Comparison of ENCODE assay signal across 20 mouse cellular contexts in the genomic region with DNA sequence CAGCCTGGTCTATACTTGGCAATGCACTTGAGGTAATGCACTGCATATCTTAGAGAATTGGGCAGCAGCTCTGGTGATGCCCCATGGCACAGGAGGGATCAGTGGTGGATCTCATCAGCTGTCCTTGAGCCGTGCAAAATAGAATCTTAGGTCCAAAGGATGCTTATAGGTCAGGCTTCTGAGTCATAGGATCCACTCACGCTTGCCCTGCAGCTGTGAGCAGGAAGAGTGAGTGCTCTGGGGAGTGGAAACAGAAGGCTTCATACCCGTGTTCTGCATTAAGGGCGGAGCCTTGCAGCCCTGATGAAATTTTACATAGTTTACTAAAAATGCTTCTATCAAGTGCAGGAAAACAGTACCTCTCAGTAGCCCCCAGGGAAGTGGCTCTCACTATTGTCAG. TPM values are rescaled to one million over a fixed set of nuclear protein-coding genes. Genes with fewer than 3 reads are reported as not detected.
DNase-seq lines count a peak whose midpoint lies in the region; ATAC-seq and TF ChIP-seq lines count a peak whose summit lies in the region.
"Had no signal": no experiment of that assay in that cellular context is flagged by ENCODE, and none has a peak within 500 bp of the region (broad histone marks: within the 10 kb centered on the region; RNA-seq: fewer than 3 reads in every experiment).

No protein-coding gene starts in this region.

- no peak overlapping the region for H3K9ac ChIP-seq in neural tube, embryonic 13.5 days
- H3K9ac ChIP-seq: forebrain, embryonic 13.5 days; forebrain, postnatal 0 days; hindbrain, embryonic 15.5 days had no signal

- no peak for DNase-seq in cerebellum, adult 2 months
- no peak for DNase-seq in cerebellum, postnatal 10 days
- DNase-seq in heart, adult 11 months: peak; percentile 92
- DNase-seq in heart, postnatal 10 days: no peak
- DNase-seq in neural tube, embryonic 10.5 days (ENCODE audit: extremely low spot score, low spot score): no peak
- DNase-seq in MN1 (ENCODE audit: low spot score): no peak
- DNase-seq: adrenal gland, postnatal 14 days; cerebellum, adult 18-20 months; cerebellum, postnatal 14 days; forebrain, postnatal 0 days; gastrocnemius, postnatal 14 days; heart, postnatal 36 days had no signal

- no peaks in the 10 kb centered on the region for H3K36me3 ChIP-seq in neural tube, embryonic 13.5 days
- no peaks in the 10 kb centered on the region for H3K36me3 ChIP-seq in myocyte (ENCODE audit: control insufficient read depth, insufficient read depth)
- H3K36me3 ChIP-seq: heart, embryonic 12.5 days; hindbrain, embryonic 15.5 days had no signal

- intact Hi-C loops in heart, postnatal 10 days (cut with DNase I): no loop called here

- no peak overlapping the region for H3K4me2 ChIP-seq in neural tube, embryonic 13.5 days
- H3K4me2 ChIP-seq in myocyte (ENCODE audit: low read depth): peak overlapping the region; percentile 4
- H3K4me2 ChIP-seq: forebrain, embryonic 13.5 days; heart, embryonic 12.5 days; hindbrain, embryonic 15.5 days had no signal

- 35% methylated on average over 4 of the region's 4 CpGs for WGBS in cerebellum, adult 2 months
- 81% methylated on average over 4 of the region's 4 CpGs for WGBS in neural tube, embryonic 13.5 days

- no peak overlapping the region for H3K4me3 ChIP-seq in cerebellum, adult 2 months (replicated peaks; ENCODE audit: insufficient read depth, low read depth, low read length)
- no peak overlapping the region for H3K4me3 ChIP-seq in neural tube, embryonic 13.5 days
- no peak overlapping the region for H3K4me3 ChIP-seq in myocyte
- H3K4me3 ChIP-seq: forebrain, embryonic 13.5 days; heart, embryonic 12.5 days; hindbrain, embryonic 15.5 days had no signal

- TF ChIP-seq POLR2A in cerebellum, adult 2 months (IDR thresholded peaks at IDR 0.05; ENCODE audit: borderline replicate concordance, insufficient read depth, low read length): no peak
- no peak for TF ChIP-seq POLR2A in myocyte (IDR thresholded peaks at IDR 0.05; ENCODE audit: insufficient read length, low read depth)

- H3K27me3 ChIP-seq in cerebellum, adult 2 months (ENCODE audit: control insufficient read depth, insufficient read depth, low read length): no peaks in the 10 kb centered on the region
- H3K27me3 ChIP-seq in neural tube, embryonic 13.5 days: no peaks in the 10 kb centered on the region
- no peaks in the 10 kb centered on the region for H3K27me3 ChIP-seq in myocyte (ENCODE audit: control insufficient read depth, insufficient read depth, insufficient read length)
- H3K27me3 ChIP-seq: CH12.LX; forebrain, embryonic 13.5 days; heart, embryonic 12.5 days; hindbrain, embryonic 15.5 days had no signal

- no peak for TF ChIP-seq CTCF in cerebellum, adult 2 months (IDR thresholded peaks at IDR 0.05; ENCODE audit: borderline replicate concordance, insufficient read depth, low read depth, low read length)

- ATAC-seq in neural tube, embryonic 13.5 days (ENCODE audit: low read depth): 0 out of 2 replicates have a peak, but pooled peaks have one; percentile 11
- ATAC-seq: forebrain, embryonic 13.5 days; forebrain, postnatal 0 days; intestine, embryonic 16.5 days had no signal

- no peaks in the 10 kb centered on the region for H3K79me2 ChIP-seq in myocyte (ENCODE audit: control insufficient read depth, insufficient read depth)

- peaks cover 44% of the 10 kb centered on the region for H3K4me1 ChIP-seq in cerebellum, adult 2 months (ENCODE audit: control insufficient read depth, insufficient read depth, low read length)
- H3K4me1 ChIP-seq in neural tube, embryonic 13.5 days (replicated peaks): peaks cover 27% of the 10 kb centered on the region

- no peaks in the 10 kb centered on the region for H3K9me3 ChIP-seq in neural tube, embryonic 13.5 days
- H3K9me3 ChIP-seq: forebrain, embryonic 13.5 days; heart, embryonic 12.5 days; hindbrain, embryonic 15.5 days had no signal

- H3K27ac ChIP-seq in cerebellum, adult 2 months (ENCODE audit: insufficient read depth, low read length): peak overlapping the region; percentile 68; the same call in 1 of the 2 replicates
- H3K27ac ChIP-seq in neural tube, embryonic 13.5 days (replicated peaks): no peak overlapping the region
- H3K27ac ChIP-seq: forebrain, embryonic 13.5 days; hindbrain, embryonic 15.5 days had no signal

- no peak overlapping the region for H3ac ChIP-seq in myocyte (ENCODE audit: control insufficient read depth, insufficient read length)

TF ChIP-seq in myocyte, 11 proteins besides CTCF, POLR2A, EP300 and RAD21:
- TF ChIP-seq E2F4 (IDR thresholded peaks at IDR 0.05; ENCODE audit: insufficient read depth) (no peak), SRF (IDR thresholded peaks at IDR 0.05; ENCODE audit: control insufficient read depth, insufficient read length, low read depth) (no peak), MYOD1 (IDR thresholded peaks at IDR 0.05; ENCODE audit: control insufficient read depth in 1 of 3, insufficient read length in 2 of 3, low read depth in 2 of 3) (no peak), POLR2AphosphoS2 (IDR thresholded peaks at IDR 0.05; ENCODE audit: insufficient read length, low read depth) (no peak), REST (IDR thresholded peaks at IDR 0.05; ENCODE audit: insufficient read depth, insufficient read length) (no peak), MYOG (IDR thresholded peaks at IDR 0.05; ENCODE audit: control insufficient read depth in 1 of 3, insufficient read depth in 1 of 3, insufficient read length in 2 of 3, low read depth in 2 of 3) (no peak), USF1 (IDR thresholded peaks at IDR 0.05; ENCODE audit: low read depth) (no peak), TCF3 (IDR thresholded peaks at IDR 0.05; ENCODE audit: insufficient read length, low read depth) (no peak), MAX (IDR thresholded peaks at IDR 0.05; ENCODE audit: low read depth) (no peak), CEBPB (IDR thresholded peaks at IDR 0.05; ENCODE audit: insufficient read depth, poor library complexity, severe bottlenecking) (no peak), TCF12 (IDR thresholded peaks at IDR 0.05; ENCODE audit: insufficient read depth, poor library complexity, severe bottlenecking) (no peak)

RNA-seq across cellular contexts. Expression of a gene that starts 45.5 kb away (rescaled TPM):
- 345 and 365 TPM in 2 replicates for polyA plus RNA-seq in cerebellum, adult 2 months (2012; rRNA removed)
- total RNA-seq in heart, postnatal 10 days (2021): 10 to 100 TPM; 18.5 to 28.1 TPM
- polyA plus RNA-seq in neural tube, embryonic 13.5 days (2015; fragmentation: Nextera tagmentation; extraction: Ambion mirVana): 160 and 173 TPM in 2 replicates
- 31.8 TPM for polyA plus RNA-seq in myocyte (2012; fragmentation: generic; extraction: Trizol)
- total RNA-seq: common myeloid progenitor, adult 5-6 weeks had no signal
